Mouse (Mus musculus) liver, embryonic 14.5 days (tissue): ENCODE data around the gene Cgnl1.

Source experiments
- CTCF ChIP-seq: IDR thresholded peaks from 2 replicates; pipeline ENCODE4 v1.5.1; 2016; ENCODE audit warnings: antibody characterized with exemption, low read depth, control low read depth
- EP300 ChIP-seq: IDR thresholded peaks from 2 replicates; pipeline ENCODE4 v1.6.1; 2016; ENCODE audit warnings: antibody characterized with exemption, low read depth

- no peak for TF ChIP-seq CTCF
- TF ChIP-seq EP300, result no peak
These were observed 45.3 kb downstream of the Cgnl1 start for GRCm38 (mm10) chr9:71726121-71726520.
